Mouse (Mus musculus): ENCODE measurements around the gene Thsd4.
"Not testable (repeated sequence)": the region's sequence is repeated elsewhere in the genome, so short reads cannot be mapped to it uniquely, and the experiment has no call there.

The Thsd4 gene

DNA sequence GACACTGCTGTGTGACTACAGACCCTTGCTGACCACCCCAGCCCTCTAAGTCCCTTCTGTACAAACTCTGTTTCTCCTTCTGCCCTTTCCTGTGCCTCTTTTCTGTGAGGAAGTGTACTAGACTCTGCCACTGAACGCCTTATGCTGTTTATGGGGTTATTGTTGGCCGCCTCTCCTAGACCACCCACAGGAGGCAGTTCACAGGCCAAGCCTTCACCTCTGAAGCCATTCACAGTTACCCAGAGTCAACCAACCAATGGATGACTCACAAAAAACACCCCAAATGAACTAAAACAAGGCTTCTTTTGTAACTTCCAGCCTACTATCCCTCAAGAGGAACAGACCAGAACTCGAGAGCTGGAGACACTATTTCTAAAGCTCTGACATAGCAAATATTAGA is 520.4 kb downstream of the Thsd4 start:
- DNase-seq (ENCODE audit: low read depth, low spot score): no peak

DNA sequence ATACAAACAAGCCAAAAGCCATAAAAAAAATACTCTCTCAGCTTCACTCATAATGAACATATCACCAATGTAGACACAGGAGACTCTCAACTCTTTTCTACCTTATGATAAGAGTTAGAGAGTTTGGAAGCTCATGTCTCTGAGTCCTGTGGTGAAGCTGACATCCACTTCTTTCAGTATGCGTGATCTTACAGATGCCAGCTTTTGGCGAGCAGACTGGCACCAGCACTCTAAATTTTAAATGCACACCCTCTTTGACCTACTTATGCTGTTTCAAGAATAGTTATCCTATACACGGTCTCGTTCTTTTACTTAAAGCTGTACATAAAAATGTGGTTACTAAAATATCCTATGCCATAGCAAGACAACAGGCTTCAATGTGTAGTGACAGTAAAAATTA is 524.1 kb downstream of the Thsd4 start:
- no peak for DNase-seq (ENCODE audit: low read depth, low spot score)

DNA sequence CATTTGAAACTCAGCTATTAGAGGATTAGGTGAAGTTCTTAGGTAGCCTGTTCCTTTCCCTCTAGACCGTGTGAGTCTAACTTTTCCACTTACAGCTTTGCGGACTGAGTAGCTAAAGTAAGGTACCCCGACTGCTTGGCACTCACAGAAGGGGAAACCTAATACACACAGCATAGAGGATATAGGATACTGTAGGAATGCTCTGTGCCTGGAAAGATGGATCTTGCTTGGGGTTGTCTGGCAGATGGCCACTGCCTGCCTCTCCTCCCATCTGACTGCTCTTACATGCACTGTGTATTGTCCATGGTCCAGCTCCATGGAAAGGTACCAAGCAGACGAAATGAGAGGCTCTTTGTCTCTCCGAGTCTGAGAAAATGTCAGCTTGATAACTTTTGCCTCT is 530.4 kb downstream of the Thsd4 start:
- no peak for DNase-seq (ENCODE audit: low read depth, low spot score)

DNA sequence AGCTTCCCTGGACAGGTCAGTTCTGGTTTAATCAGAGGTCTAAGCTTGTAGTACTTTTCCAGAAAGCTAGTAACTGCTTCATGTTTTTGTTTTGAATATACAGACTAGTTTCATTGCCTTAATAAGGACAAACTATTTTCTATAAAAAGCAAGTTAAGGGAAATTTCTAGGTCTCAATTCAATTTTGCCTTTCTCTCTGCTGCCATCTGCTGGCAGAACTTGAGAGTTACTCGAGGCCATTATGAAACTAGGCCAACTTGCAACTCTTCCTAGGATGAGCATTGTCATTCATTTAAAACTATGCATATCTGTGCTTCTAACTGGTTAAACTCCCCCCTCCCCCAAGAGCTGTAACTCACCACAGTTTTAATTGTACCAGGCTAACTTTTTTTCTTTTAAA is 532.0 kb downstream of the Thsd4 start:
- peak; percentile 56 for DNase-seq (ENCODE audit: low read depth, low spot score)

DNA sequence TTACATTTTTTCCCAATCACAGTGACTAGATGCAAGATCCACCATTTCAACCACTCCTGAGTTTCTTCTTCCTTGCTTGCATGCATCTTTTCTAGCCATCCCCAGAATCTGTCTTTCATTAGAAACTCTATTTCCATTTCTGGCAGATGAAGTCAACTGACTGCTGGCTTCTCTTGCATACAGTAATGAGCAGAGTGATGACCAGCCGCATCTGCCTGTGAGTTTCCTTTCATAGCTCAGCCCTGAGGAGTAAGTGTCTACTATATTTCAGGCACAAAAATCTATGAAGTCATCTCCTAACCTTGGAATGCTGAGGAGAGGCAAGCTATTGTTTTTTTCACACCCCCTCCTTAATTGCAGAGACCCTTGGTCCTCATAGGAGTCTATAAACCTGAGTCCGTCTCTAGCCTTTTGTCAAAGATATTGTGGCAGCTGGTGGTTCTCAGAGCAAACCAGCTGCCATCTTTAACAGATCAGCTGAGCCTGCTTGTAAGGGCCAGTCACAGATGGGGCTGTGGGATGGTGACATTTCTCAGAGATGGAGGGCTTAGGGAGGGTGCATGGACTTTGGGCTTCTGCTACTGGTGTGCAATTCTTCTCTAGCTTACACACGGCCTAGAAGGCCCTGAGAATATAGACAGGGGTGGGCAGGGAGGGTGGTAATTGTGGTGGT is 535.8 kb downstream of the Thsd4 start:
- DNase-seq (ENCODE audit: low read depth, low spot score): no peak

DNA sequence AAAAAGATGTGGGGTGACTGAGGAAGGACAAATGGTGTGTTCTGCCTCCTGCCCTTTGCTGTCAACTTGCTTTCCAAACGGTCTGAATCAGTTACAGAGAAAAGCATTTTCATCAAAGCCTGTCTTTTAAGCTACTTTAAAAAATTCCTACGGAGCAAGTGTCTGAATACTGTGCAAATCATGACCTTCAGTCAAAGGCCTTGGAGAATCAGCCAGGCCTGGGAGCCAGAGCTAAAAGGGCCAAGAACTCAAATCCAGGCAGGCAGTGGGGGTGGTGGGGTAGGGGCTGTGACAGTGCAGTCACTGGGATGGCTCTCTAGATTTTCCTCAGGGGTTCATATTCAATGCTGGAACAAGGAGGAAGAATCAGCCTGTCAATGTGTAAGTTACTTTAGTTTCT is 540.7 kb downstream of the Thsd4 start:
- DNase-seq (ENCODE audit: low read depth, low spot score): no peak

DNA sequence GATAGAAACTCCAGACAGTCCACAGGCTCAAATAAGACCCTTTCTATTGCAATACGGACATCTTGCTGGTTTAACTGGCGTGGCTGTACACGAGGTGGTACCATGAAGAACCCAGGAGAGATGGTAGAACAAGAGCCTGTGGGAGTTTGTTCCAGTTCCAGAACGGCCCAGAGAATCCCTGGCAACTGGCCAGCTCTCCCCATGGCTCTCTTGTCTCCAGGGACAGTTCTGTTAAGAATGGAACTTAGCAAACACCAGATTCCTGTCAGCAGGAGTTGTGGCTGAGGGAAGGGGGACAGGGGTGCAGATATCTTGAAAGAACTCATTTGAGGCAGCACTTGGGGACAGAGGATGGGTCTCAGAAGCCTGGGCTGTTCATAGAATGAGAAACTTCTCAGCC is 550.6 kb downstream of the Thsd4 start:
- DNase-seq (ENCODE audit: low read depth, low spot score): no peak

DNA sequence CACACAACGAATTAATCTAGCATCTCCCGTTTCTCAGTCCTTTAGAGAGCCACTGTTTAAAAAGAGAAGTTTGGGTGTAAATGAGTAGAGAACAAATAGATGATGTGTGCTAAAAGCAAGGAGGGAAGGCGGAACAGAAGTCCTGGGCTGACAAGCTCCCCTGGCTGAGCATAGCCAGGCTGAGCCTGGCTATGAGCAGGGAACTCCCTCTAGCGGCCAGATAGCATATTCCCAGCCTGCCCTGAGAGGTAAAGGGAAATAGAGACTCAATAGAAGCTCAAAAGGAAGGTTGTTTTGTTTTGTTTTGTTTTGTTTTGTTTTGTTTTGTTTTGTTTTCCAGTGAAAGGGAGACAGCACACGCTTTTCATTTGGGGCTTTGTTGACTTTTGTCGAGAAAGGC is 552.5 kb downstream of the Thsd4 start:
- DNase-seq (ENCODE audit: low read depth, low spot score): no peak

DNA sequence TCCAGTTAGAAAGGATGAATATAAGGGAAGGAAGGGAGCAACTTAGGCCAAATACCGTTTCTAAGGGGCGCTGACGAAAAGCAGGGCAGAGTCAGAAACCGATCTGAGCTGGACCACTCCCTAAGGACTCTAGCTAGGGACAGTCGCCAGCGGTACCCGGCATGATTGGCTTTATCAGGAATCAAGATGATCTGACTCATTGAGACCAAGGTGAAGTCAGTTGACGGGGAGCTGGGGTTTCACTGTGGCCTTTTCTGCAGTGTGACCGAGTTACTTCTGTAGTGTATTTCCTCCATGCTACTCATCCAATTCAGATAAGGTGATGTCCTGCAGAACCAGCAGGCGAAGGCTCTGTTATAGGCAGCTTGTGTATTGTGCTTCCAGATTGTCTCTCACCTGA is 556.8 kb downstream of the Thsd4 start:
- DNase-seq (ENCODE audit: low read depth, low spot score): no peak

DNA sequence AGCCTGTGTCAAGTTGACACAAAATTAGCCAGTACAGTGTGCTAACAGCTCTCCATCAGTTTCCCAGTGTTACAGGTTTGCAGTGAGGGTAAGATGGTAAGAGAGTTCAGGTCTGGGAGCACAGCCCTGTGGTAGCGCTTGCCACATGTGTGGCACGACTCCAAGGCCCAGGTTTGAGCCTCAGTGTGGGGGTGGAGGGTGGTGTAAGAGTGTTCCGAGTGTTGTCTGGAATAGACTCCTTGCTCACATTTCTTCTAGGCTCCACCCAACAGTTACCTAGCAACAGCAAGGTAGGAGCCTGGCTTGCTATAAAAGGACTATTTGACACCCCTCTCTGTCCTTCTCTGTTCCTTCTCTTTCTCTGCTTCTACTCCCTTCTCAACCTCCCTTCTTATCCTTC is 557.5 kb downstream of the Thsd4 start:
- no peak for DNase-seq (ENCODE audit: low read depth, low spot score)

DNA sequence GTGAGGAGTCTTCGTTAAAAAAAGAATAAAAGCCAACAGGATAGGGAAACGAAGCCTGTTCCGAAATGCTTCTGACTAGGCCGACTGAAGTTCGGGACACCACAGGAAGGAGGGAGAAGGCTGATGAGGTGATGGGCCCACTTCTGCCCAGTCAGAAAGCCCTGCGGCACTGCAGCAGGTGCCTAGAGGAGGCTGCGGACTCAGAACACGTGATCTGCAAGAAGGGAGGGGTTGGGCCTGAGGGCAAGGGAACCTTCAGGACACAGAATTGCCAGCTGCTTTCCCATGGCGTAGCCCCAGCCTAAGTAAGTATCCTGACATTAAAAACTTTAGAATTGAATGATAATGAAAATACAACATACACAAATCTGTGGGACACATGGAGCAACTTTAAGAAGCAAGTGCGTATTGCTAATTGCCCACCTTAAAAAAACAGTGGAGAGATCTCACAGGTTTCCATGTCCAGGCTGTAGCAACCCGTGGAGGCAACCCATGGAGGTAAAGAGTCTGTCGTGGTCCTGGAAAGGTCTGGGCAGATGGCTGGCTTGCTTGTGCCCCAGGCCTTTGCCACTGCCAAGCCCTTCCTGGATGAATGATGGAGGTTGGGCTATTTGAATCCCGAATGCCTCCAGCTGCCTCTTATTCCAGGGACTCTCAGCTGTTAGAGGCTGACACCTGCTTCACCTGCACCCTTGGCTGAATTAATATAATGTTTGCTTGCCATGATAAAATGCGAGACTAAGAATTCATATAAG is 560.5 kb downstream of the Thsd4 start:
- DNase-seq (ENCODE audit: low read depth, low spot score): no peak

DNA sequence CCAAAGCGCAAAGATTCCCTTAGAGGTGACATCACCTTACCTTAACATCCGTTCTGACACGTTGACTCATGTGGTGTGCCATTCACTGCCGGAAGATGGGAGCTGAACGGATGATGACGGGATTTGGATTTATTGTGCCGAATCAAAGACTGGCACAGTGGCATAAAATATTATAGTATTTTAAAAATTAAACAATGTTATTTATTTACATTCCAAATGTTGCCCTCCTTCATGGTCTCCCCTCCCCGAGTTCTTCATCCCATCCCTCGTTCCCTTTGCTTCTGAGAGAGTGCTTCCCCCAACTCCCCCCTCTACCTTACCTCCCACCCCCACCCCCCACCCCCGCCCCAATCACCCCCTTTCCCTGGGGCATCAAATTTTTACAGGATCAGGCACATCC is 561.3 kb downstream of the Thsd4 start, which contains the start of gene Nr2e3:
TSS of gene Nr2e3 (minus strand) at position 101 of the 400 bp plus-strand sequence.
- no peak for DNase-seq (ENCODE audit: low read depth, low spot score)

DNA sequence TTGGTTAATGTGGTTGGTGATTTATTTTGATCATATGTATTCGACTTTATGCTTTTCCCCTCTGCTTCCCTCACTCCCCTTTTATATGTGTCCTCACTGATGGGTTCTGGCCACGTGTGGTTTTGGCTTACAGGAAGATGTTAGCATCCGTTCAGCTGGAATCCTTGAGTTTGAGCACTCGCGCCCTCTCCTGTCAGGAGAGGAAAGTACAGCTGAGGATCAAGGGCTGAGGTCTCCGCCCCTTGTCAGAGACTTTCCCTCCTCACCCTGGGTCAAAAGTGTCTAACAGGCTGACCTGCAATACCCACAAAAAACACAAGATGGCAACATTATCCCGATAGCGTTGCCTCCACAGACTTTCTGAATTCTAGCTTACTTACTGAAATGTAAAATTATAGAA is 562.6 kb downstream of the Thsd4 start:
- peak; percentile 85 for DNase-seq (ENCODE audit: low read depth, low spot score)

DNA sequence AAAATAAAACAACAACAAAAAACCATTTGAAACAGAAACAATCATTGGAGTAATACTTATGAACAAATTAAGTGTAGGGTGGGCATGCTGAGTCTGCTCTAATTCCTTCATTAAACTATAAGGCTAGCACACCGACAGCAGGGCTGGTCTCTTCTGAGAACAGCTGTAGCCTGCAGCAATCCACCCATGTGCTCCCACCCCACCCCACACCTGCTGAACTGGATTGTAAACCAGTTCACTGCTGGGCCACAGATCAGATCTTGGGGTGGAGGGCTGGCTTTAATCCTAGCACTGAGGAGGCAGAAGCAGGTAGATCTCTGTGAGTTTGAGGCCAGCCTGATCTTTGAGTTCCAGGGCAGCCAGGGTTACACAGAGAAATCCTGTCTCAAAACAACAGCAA is 563.7 kb downstream of the Thsd4 start:
- not testable (repeated sequence) for DNase-seq (ENCODE audit: low read depth, low spot score)

DNA sequence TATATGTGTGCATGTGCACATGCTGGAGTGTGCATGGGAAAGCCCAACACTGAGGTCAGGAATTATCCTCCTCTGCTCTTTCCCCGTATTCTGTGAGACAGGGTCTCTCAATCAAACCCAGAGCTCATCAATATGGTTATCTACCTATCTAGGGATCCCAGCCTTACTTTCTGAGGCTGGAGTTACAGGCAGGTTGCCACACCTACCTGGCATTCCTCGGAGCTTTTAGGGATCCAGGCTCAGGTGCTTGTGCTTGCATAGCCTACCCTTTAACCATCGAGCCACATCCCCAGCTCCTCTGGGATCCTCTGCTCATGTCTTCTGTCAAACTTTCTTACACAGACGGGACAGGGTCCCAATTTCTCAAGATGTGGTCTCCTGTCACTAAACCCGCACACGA is 565.4 kb downstream of the Thsd4 start:
- no peak for DNase-seq (ENCODE audit: low read depth, low spot score)

DNA sequence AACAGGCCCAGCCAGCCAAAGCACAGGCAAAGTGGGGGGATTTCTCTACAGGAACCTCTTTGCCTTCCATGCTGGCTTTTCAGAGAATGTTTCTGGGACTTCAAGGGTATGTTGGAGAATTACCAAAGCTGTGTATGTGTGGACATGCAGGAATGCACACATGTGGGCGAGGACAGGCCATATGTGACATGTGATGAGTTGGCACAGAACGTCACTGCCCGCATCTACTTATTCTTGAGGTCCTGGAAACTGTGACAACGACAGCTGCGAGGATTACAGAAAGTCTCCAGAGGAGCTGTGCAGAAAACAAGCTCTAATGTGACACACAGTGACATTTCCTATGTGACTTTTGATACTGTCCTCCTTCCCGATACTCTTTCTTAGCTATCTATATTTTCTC is 566.2 kb downstream of the Thsd4 start:
- no peak for DNase-seq (ENCODE audit: low read depth, low spot score)

DNA sequence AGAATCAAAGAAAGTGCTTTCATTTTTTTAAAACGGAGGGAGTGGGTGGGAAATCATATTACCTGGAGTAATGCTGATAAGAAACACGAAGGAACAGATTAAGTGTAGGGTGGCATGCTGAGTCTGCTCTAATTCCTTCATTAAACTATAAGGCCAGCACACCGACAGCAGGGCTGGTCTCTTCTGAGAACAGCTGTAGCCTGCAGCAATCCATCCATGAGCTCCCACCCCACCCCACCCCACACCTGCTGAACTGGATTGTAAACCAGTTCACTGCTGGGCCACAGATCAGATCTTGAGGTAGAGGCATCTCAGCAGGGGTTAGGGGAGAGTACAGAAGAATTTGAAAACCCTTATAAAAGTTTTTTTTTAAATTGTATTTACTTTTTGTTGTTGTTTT is 566.6 kb downstream of the Thsd4 start:
- no peak for DNase-seq (ENCODE audit: low read depth, low spot score)

DNA sequence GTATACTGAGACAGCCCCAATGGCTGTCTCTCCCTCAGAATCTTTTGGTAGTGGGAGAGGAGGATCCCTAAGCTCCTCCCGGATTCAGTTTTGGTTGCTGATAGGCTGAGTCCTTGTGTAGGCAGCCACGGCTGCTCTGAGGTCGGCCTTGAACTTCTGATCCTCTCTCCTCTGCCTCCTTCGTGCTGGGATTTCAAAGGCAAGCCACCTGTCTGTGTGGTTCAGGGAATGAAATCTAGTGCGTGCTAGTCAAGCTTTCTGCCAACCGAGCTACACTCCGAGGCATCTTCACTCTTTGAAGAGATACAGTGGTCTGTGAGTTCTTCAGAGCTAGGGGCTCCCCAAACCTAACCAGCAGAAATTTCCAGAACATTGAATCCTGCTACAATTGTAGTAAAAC is 568.3 kb downstream of the Thsd4 start:
- no peak for DNase-seq (ENCODE audit: low read depth, low spot score)

DNA sequence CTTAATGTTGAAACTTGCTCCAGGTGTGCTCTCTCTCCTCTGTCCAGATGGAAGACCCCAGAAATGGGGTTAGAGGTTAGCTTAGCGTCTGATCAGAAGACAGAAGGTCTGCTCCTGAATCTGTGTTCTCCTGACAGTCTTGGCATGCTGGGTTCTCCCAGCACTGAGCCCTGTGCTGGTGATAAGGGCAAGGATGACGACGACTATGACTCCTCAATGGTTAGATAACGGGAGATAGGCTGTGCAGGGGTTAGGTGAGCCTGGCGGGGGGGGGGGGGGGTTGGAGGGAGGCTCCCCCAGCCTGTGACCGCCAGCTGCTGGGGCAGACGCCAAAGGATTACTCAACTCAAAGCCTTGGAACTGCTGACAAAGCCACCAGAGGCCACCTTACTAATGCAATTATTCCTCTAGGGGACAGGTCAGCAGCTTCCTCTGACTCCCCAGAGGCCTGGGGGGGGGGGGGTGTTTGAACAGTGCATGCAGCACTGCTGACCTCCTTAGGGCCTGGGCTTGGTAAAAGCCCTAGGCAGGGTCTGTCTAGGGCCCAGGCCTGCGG is 569.3 kb downstream of the Thsd4 start:
- DNase-seq (ENCODE audit: low read depth, low spot score): peak; percentile 88

DNA sequence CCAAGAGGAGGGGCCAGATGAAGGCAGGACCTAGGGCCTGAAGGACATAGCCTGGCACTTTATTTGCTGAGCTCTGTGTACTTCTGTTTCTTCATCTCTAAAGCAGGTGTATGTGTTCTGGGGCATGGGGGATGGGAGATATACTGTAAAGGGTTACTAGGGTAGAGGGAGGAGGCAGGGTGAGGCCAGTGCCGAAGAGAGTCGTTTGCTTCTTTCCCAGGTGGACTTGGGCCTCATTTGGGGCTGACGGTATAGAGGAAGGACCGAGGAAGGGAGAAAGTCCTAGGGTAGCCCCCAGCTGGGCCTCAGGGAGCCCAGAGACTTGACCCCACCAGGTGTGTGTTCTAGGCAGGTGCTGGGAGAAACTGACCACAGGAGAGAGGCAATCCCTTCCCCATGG is 569.9 kb downstream of the Thsd4 start:
- DNase-seq (ENCODE audit: low read depth, low spot score): no peak

DNA sequence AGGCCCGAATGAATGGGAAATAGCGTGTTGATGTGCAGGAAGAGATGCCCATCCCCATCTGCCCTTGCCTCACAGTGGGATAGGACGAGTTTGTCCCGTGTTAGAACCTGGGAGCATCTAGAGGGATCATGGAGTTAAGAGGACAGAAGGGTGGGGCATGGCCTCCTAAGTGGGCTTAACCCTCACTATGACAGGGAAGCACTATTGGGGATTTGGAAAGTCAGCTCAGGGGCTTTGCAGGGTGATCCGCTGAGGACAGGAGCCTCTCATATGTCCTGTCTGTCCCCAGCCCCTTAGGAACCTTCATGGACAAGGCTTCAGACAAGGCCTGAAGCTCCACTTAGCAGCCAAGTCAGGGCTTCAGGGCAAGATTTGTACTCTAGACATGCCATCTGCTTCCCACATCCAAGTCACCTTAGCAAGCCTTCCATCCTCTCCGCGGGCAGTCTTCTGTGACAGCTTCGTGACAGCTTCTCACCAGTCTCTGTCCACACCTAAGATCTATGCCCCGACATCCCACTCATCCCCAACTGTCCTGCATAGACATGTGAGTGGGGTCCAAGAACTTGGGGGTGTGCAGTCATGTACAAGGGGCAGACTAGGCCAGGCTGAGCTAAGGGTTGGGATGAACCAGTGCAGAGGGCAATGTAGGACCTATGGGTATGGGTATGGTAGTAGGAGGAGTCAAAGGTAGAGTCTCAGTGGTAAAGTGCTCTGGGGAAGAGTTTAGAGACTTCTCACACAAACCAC is 570.7 kb downstream of the Thsd4 start:
- DNase-seq (ENCODE audit: low read depth, low spot score): peak; percentile 73

DNA sequence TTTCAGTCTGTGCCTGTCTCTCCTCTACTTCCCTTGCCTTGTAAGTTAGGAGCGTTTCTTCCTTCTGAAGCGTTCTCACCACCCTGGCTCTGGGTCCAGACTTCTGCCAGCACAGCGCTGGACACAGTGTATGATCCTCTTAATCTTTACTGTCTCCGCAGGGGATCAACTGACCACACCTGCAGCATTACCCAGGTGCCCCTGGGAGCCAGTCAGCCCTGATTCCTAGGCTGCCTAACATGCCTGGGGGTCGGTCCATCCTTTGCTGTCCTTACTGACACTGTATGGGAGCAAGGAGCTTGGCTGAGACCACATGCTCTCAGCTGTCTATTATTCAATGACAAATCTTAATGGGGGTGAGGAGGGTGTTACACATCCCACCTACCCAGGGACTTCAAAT is 571.9 kb downstream of the Thsd4 start:
- DNase-seq (ENCODE audit: low read depth, low spot score): peak; percentile 75

All from retina, adult 2 months (tissue).